Mouse (Mus musculus) layer of hippocampus, adult 11-12 months (tissue): ENCODE measurements at regions not wholly inside any gene's neighbourhood (a gene's known extent, or its start where the extent isn't known, plus 50 kb on each side); places are given as distances from the start of the nearest gene placed in this dataset.

Experiments used
- DNase-seq: peaks from one replicate; pipeline ENCODE4 v3.0.0; 2022; ENCODE audit warnings: low spot score

- no peak for DNase-seq
These were observed 152.1 kb downstream of the Katnal1 start for GRCm38 (mm10) chr5:148776796-148777659.

DNA sequence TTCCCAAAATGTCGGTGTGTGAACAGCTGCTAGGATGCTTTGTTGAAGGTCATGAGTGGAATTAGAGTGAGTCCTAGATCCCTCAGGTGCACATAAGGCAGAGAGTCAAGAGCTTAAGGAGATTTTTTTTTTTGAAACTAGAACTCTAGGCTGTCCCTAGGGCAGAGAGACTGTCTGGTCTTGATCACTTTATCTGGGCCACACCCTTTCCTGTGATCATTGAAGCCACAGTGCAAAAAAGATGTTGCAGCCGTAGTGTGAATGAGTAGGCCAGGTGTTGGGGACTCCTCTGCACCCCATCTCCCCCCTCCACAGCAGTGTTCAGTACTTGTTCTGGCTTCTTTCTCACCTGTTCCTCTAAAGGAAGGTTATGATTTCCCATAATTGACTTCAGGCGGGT is 153.9 kb downstream of the Katnal1 start:
- DNase-seq: no peak

GRCm38 (mm10) chr5:148774446-148774845 is 154.7 kb downstream of the Katnal1 start:
- no peak for DNase-seq

GRCm38 (mm10) chr5:148769452-148769851 is 159.7 kb downstream of the Katnal1 start:
- no peak for DNase-seq

DNA sequence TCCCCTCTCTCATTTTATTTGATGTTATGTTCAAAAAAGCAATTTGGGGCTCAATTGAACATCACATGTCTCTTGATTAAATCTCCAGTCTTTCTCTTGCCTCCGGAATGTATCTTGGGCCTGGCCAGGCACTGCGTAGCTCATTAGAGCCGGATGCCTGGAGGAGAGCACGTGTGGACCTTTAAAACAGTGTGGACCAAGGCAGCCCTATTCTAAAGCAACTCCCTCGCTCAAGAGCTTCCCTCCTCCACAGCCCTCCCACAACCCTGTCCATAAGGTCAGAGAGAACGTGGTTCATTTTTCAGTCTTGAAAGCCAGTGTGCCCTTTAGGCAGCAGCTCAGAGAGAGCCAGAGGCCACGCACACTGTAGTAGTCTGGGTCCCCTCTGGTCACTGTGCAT is 160.8 kb downstream of the Katnal1 start:
- DNase-seq: no peak

GRCm38 (mm10) chr5:148765993-148766392 is 163.1 kb downstream of the Katnal1 start:
- no peak for DNase-seq

DNA sequence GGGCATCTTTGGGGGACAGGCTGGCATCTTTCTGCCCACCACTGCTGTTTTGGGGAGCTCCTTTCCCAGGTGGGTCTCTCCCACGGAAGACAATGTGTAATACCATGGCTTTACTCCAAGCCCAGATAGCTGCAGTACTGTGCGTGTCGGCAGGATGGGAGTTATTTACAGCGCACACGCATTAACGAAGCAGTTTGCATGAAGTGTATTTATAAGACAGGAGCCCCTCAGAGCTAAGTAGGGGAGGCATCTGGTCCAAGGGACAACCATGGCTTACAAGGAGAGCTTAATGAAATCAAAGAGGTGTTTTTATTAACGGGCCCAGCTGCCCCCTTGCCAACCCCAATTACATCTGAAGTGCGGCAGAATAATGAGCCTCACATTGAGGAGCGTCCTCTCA is 169.0 kb downstream of the Katnal1 start:
- no peak for DNase-seq

DNA sequence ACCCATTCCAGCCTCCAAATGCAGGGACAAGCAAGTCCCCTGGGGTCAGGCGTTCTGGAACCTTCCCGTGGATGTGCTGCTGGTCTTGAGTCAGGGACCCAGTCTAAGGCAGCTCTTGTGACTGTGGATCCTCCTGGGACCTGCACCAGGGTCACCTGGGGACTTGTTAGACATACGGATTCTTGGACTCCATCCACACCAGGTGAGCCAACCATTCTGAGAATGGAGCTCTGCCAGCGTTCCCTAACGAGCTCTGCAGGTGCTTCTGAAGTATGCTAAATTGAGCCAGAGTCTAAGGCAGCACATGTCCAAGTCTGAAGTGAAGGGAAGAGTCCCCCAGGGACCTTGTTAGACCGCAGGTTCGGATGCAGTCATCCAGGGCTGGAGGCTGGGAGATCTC is 170.3 kb downstream of the Katnal1 start:
- DNase-seq: no peak

DNA sequence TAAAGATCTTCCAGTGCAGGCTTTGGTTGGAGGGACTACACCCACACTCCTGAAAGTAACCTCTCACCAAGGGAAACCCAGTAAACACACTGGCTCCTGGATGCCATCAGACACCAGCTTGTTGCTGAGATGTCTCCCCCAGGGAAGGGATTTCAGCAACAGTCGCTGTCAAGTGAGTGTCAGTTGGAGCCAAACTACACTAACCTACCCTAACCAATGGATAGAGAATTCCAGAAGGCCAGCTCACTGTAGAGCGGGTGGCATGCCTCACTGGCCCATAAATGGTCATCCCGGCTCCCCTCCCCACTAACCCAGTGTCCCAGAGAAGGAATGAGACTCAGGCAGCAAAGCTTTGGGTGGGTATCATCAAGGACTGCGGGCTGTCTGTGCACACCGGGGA is 171.4 kb downstream of the Katnal1 start:
- no peak for DNase-seq

- no peak for DNase-seq
These were observed 171.9 kb downstream of the Katnal1 start for GRCm38 (mm10) chr5:148757236-148757635.

GRCm38 (mm10) chr5:148756246-148756930 is 172.7 kb downstream of the Katnal1 start:
- DNase-seq: no peak

- no peak for DNase-seq
These were observed 173.3 kb downstream of the Katnal1 start for GRCm38 (mm10) chr5:148755807-148756206.

- DNase-seq: no peak
These were observed 174.2 kb downstream of the Katnal1 start for GRCm38 (mm10) chr5:148754896-148755295.

DNA sequence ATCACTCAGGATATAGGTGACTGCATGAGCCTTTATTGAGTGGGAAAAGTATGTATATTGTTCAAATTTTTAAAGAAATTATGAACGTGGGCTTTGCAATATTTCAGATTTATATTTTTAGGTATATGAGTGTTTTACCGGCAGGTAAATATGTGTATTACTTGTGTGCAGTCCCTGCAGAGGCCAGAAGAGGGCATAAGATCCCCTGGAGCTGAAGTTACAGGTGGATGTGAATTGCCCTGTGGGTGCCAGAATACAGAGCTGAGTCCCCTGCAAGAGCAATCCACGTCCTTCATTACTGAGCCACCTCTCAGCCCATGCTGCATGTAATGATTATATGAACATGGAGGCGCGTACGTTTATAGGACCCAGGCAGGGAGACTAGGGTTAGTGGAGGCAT is 174.8 kb downstream of the Katnal1 start:
- DNase-seq: no peak

DNA sequence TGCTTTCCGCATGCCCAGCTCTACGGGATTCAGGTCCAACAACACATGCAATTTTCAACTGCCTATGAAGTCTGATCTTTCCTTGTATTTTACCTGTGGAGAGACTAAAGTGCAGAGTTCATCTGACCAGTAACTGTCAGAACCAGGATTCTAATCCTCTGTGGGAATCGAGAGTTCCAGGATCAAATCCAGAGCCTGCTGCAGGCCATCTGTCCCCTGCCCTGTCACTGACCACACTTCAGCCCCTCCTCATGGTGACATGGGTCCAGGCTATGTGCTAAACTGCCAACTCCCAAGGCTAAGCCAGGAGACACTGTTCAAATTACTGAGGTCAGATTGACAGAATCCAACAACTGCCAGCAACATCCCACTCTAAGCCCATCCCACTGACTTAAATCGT is 175.7 kb downstream of the Katnal1 start:
- no peak for DNase-seq

GRCm38 (mm10) chr5:148751980-148752379 is 177.1 kb downstream of the Katnal1 start:
- no peak for DNase-seq

DNA sequence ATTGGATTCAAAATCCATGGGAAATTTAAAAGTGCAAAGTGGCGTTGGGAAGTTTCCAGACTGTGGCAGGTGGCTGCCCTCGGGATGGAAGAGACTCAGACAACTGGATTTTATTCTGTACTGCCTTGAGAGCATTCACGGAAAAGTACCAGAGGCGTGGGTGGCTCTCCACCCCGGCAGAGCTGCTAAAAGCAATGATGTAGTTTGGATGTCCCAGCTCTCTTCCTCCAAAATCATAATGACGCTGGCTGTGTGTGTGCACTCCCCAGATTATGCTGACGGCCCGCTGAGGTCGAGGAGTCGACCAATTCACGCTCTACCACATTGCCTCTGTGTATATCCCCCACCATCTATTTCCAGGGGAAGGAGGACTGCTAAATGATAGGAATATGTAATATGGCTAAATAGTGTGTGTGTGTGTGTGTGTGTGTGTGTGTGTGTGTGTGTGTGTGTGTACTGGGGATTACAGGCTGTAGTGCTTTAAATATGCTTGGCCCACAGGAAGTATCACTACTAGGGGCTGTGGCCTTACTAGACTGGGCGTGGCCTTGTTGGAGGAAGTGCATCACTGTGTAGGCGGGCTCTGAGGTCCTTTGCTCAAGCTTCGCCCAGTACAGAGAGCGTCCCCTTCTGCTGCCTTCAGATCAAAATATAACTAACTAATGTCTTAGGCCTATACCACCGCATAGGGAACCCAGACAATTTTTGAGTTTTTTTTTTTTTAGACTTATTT is 179.0 kb downstream of the Katnal1 start:
- peak; percentile 49 for DNase-seq

GRCm38 (mm10) chr5:148747972-148748764 is 181.0 kb downstream of the Katnal1 start:
- DNase-seq: no peak

DNA sequence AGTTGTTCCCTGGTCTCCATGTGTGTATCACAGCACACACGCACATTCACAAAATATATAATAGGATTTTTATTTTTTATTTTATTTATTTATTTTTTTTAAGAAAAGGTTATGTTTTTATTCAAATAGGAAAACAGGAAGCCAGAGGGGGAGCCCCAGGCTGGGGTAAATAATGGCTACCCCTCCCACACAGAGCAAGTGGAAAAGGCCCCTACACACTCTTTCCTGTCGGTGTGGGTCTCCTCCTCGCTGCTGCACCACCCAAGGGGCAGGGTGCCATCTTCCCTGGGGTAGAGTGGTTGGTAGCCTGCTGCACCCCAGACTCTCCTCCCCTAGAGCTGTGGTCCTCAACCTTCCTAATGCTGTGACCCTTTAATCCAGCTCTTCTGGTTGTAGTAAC is 181.6 kb downstream of the Katnal1 start:
- no peak for DNase-seq

DNA sequence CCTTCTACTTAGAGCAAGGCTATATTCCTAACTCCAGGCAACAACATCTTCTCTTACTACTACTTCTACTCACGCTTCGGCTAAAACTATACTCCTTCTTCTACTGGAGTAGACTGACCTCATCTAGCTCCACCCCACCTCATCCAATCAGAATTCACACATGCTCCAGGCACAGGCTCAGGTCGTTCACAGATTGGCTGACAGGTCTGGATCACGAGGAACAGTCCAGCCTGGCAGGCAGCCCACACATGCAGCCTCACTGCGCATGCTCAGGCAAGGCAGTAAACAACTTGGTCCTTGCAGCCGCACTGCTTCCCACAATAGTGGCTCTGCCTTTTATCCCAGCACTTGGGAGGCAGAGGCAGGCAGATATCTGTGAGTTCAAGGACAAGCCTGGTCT is 182.4 kb downstream of the Katnal1 start:
- peak; percentile 47 for DNase-seq

- DNase-seq: no peak
These were observed 184.3 kb downstream of the Katnal1 start for GRCm38 (mm10) chr5:148744676-148745391.
